Mouse (Mus musculus) ES-E14 (cell line): ENCODE results near the gene Dnah8.

Experiments used
- CHD2 ChIP-seq: IDR thresholded peaks from 2 replicates; pipeline ENCODE4 v1.6.1; 2014; ENCODE audit warnings: mild to moderate bottlenecking, low read depth, low read length, inconsistent platforms
- HCFC1 ChIP-seq: IDR thresholded peaks from 2 replicates; pipeline ENCODE4 v1.6.1; 2012; ENCODE audit warnings: low read length, inconsistent platforms, borderline replicate concordance; ENCODE audit not compliant: insufficient read depth
- ZC3H11A ChIP-seq: IDR thresholded peaks from 2 replicates; pipeline ENCODE4 v1.6.1; 2012; ENCODE audit warnings: low read depth, mild to moderate bottlenecking, inconsistent platforms, low read length, borderline replicate concordance
- ZNF384 ChIP-seq: IDR thresholded peaks from 2 replicates; pipeline ENCODE4 v1.6.1; 2012; ENCODE audit warnings: low read depth, low read length, inconsistent platforms

DNA sequence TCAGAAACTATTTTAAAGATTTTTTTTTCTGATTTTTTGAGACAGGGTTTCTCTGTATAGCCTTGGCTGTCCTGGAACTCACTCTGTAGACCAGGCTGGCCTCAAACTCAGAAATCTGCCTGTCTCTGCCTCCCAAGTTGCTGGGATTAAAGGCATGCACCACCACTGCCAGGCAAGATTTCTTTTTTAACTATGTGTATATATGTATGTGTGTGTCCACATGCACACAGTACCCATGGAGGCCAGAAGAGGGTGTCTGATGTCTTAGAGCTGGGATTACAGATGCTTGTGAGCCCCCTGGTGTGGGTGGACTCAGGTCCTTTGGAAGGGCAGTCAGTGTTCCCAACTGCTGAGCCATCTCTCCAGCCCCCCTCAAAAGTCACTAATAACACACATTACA, 150.3 kb downstream of the Dnah8 start:
- TF ChIP-seq ZC3H11A (no peak), HCFC1 (no peak), ZNF384 (no peak), CHD2 (no peak)
